Mouse (Mus musculus): ENCODE data around the gene Stra6l.
A peak's percentile ranks its signal among the peaks of the same experiment; 100 is the strongest.

Gene Stra6l

GRCm38 (mm10) chr4:45848109-45848824, at the start of gene Stra6l:
Stra6l (plus strand) TSS chr4:45848664.
- no peak for DNase-seq

- DNase-seq = peak; percentile 80 to 84
These were observed 49.5 kb upstream of the Stra6l start, which contains the start of gene Aldh1b1 for GRCm38 (mm10) chr4:45798964-45799363. Aldh1b1 (plus strand) TSS chr4:45799022.

GRCm38 (mm10) chr4:45799956-45800537, 48.4 kb upstream of the Stra6l start:
- no peak for DNase-seq

GRCm38 (mm10) chr4:45802900-45803299, 45.6 kb upstream of the Stra6l start:
- DNase-seq = no peak

- no peak for DNase-seq
These were observed 40.4 kb upstream of the Stra6l start for GRCm38 (mm10) chr4:45808034-45808433.

GRCm38 (mm10) chr4:45811250-45811649, 37.2 kb upstream of the Stra6l start:
- no peak for DNase-seq

- DNase-seq = peak; percentile 50 to 51
These were observed 32.9 kb upstream of the Stra6l start for GRCm38 (mm10) chr4:45815542-45815941.

- no peak for DNase-seq
These were observed 29.7 kb upstream of the Stra6l start for GRCm38 (mm10) chr4:45818814-45819207.

GRCm38 (mm10) chr4:45819208-45819931, 29.1 kb upstream of the Stra6l start:
- peak in 1 of 2 experiments; percentile 14 for DNase-seq

- peak; percentile 81 to 83 for DNase-seq
These were observed 28.2 kb upstream of the Stra6l start for GRCm38 (mm10) chr4:45820074-45820830.

GRCm38 (mm10) chr4:45821995-45822394, 26.5 kb upstream of the Stra6l start:
- DNase-seq = no peak

- DNase-seq = no peak
These were observed 25.5 kb upstream of the Stra6l start for GRCm38 (mm10) chr4:45822781-45823575.

- DNase-seq = no peak
These were observed 24.3 kb upstream of the Stra6l start for GRCm38 (mm10) chr4:45824049-45824760.

GRCm38 (mm10) chr4:45824761-45825556, 23.5 kb upstream of the Stra6l start:
- no peak for DNase-seq

- no peak for DNase-seq
These were observed 22.0 kb upstream of the Stra6l start, which contains the start of gene Igfbpl1 for GRCm38 (mm10) chr4:45826275-45827040. Igfbpl1 (minus strand) TSS chr4:45826923.

GRCm38 (mm10) chr4:45829907-45830759, 18.3 kb upstream of the Stra6l start:
- DNase-seq = no peak

- no peak for DNase-seq
These were observed 16.5 kb upstream of the Stra6l start for GRCm38 (mm10) chr4:45831996-45832395.

GRCm38 (mm10) chr4:45833461-45833860, 15.0 kb upstream of the Stra6l start:
- DNase-seq = no peak

- peak; percentile 59 to 66 for DNase-seq
These were observed 4.1 kb upstream of the Stra6l start for GRCm38 (mm10) chr4:45844355-45844754.
